Mouse (Mus musculus): ENCODE measurements at regions not wholly inside any gene's neighbourhood (a gene's known extent, or its start where the extent isn't known, plus 50 kb on each side); places are given as distances from the start of the nearest gene placed in this dataset.

DNA sequence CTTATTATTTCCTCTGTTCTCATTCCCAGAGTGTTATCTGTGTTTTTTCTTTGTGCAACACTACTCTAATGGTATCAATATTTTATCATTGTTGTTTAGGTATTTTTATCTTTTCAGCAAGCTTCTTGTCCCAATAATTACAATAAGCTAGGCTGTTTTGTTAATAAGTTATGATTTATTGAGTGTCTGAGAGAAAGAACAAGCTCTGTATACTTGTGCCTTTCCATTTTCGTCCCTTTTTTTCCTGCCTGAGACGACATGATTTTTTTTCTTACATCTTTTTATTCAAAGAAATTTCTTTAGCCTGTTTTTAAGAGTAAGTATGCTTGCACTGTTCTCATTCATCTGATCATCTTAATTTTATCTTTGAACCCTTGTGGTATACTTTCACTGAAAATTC lies 904.1 kb downstream of the A830018L16Rik start:
- no peak for DNase-seq

DNA sequence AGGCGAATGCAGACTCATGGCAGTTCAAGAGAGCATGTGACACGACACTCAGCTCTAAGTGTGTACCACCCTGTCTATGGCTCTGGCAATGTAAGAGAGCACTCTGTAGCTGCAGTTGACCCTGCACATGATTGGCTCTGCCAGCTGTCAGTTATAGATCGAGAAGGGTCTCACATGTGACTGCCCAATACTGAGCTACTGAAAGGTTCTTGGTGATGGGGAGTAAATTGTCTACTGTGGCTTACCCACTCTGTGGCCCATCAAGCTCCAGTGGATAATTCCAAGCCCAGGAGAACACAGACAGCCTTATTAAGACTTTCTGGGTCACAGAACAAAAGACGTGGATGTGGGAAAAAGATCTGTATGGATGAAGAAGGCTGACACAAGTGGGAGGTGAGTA lies 920.3 kb downstream of the A830018L16Rik start:
- DNase-seq: no peak

DNA sequence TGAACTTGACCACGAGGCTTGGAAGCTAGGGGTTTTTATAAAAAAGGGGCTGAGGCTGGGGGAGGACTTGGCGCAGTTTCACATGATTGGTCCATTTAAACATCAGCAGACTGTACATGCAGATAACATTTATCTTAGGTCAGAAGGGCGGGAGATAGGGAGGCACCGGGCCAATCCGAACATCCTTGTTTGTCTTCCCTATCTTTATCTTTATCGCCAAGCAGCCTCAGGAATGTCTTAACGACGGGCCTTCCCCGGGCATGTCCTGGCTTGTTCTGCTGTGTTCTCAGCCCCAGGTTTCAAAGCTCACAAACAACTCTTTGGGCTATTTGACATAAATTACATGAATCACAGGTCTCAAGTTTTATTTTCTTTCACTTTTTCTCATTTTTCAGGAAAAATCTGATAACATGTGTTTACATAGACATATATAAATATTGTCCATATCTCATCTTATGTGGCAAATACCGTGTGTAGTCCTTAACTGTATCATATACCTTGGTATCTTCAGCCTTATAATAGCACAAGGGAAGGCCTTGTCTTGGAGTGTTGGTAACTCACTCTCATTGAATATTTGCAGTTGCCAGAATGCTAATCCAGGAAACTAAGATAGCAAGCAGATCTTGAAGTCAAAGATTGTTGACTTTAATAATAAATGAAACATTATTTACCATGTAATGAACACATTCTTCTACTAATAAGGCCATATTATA lies 931.0 kb downstream of the A830018L16Rik start:
- no peak for DNase-seq

DNA sequence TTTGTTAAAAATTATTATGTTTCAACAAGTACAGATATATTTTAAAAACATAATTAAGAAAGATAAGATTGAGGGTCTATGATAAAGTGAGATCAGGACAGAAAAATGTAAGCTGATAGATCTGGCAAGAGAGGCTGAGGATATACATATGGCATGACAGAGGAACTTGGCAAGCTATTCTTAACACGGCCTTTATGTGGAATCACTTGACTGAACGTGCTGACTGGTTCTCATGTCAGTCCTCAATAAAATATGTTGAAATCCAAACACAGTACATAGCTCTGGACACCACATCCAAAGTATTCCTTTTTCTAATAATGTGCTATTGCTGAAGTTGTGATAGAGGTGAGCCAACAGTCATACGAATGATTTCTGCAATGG lies 931.5 kb downstream of the A830018L16Rik start:
- DNase-seq: no peak

DNA sequence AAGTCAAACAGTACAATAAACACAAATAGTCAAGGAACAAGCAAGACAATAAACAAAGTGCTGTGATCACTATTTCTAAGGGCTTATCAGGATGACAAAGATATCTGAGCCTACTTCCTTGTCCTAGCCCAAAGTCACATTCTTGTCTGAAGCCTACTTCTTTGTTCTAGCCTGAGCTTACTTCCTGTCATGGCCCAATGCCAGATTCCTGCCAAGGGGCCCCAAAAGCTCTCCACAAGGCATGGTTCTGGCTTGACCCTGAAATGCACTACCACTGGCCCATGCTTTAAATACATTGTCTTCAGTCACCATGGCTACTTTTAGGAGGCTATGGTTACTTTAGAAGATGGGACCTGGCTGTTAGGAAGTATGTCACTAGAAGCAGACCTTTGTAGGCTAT lies 940.6 kb downstream of the A830018L16Rik start:
- no peak for DNase-seq

DNA sequence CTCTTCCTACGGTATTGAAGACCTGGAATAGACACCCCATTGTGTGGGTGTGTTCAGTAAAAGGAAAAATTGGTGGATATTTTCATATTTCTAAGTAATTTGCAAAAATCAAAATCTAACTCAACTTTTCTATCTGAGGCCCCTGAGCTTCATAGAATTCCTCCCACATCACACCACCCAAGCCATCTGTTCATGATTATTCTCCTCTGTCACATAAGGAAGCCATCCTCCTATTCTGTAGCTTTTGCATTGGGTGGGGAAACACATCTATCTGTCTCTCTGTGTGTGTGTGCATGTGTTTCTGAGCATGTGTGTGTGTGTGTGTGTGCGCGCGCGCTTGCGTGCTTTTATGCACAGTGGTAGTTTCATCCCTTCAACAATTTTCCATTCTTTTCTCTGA lies 954.0 kb downstream of the A830018L16Rik start:
- no peak for DNase-seq

DNA sequence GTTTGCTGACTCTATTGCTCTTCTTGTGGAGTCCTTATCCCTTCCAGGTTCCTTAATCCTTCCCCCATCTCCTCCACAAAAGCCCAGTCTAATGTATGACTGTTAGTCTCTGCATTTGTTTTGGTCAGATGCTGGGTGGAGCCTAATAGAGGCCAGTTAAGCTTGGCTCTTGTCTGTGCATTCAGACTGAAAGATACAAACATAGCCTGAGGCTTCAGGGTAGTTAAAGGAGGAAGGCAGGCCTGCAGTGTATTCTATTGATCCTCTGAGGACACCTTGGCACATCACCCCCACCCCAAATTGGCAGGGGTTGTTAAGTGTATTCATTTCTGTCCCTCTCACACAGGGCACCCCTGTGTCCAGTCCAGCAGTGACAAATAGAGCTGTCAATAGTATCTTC lies 959.1 kb downstream of the A830018L16Rik start:
- no peak for DNase-seq

DNA sequence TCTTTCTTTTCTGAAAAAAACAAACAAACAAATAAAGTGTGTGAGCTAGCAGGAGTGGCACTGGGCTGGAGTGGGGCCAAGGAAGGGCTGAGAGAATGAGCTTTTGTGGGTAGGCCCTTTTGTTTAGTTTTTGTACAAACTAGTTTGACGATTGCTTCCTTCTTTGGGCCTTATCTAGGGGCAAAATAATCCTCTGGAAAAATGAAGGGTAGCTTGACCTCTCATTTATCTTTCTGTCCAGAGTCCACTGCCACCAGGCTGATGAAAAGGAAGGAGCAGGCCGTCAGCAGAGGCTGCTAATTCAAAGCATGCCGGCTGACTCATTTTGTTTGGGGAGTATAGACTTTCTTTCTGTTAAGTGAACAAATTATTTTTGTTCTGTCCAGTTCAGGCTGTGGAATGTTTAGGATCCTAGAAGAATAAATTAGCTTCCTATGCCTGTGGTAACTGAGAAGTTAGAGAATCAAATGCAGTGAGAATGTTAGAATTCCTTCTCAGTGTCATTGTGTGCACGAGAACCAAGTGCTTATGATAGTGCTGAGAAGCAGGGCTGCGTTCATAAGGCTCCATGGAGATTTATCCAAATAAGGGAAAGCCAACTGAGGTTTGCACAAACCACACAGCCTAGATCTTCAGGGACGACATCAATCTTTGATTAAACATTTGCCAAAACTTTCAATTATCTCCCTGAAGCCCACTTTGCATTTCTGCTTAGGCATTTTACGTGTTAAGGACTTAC lies 984.4 kb downstream of the A830018L16Rik start:
- peak; percentile 48 for DNase-seq

DNA sequence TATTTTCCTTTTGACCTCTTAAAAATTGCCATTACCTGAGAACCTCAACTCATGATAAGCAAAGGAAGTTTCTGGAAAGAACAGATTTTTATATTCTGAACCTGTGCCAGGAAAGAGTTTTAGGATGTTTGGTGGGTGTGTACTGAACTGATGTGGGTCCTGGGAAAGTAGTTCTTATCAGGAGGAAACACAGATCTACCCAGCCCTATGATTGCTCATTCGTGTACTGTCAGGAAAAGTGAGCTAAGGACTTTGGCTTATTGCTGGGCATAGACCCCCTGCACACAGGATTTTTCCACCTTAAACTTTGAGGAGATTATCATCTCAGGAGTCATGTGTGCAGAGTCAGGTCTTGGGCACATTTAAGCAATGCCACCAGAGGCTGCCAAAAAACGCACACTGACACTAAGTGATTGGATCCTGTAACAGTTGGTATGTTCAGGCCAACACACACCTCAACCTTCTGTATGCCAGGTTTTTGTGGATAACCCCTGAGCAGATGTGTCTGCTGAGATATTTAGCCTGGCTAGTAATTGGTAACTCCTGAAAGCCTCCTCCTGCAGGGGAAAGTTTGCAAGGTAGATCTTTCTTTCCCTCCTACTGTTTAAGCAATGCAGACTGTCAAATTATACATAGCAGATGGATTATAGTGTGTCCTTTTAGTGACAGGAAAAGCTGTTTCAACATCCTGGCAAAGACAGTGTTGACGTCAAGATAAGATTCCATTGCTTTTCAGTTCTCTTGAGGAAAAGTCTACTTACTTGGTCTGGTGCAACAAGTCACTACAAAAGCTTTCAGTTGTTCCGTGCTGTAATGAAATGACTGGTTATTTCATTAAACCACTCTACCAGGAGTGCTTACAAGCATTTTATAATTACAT lies 991.7 kb downstream of the A830018L16Rik start:
- DNase-seq: peak; percentile 28

DNA sequence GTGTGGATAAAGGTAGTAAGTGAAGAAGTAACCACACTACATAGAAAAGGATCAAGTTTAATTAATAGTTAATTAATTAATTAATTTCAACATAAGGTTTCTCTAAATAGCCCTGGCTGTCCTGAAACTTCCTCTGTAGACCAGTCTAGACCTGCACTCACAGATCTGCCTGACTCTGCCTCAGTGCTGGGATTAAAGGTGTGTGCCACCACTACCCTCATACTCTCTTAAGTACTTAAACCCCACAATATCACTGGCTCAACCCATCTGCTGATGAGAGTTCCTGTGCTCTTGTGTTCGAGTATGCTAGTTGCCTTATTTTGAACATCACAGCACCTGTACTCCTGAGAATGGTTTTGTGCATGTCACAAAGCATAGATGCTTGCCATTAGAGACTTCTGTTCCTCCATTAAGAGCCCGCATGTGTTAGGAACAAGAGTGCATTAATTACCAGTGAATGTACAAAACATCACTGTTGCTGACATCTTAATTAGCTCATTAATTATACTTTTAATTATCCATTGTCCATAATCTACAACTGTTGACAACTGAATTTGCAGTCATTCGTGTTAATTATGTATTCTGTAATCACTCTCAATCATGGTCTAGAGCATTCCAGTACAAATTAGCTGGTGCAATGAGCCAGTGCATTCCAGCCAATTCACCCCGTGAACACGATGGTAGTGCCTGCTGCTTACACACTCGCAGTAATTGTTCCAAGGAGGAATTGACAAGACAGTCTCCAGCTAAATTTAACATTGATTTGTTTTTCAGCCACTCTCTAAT lies 996.0 kb downstream of the A830018L16Rik start:
- DNase-seq: no peak

DNA sequence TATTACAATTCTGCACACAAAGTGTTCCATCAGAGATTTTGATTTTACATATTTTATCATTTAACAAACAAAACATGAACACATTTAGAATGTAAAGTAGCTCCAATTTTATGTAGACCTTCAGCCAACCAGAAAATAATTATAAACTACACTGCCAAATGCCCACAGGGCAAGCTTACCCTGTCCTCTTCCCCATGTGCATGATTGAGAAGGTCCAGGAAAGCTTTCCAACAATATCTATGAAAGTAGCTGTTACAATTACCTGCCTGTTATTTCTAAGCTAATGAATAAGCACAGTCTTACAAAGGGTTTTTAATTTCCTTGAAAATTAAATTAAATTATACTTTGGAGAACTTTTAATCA lies 996.6 kb downstream of the A830018L16Rik start:
- DNase-seq: no peak

DNA sequence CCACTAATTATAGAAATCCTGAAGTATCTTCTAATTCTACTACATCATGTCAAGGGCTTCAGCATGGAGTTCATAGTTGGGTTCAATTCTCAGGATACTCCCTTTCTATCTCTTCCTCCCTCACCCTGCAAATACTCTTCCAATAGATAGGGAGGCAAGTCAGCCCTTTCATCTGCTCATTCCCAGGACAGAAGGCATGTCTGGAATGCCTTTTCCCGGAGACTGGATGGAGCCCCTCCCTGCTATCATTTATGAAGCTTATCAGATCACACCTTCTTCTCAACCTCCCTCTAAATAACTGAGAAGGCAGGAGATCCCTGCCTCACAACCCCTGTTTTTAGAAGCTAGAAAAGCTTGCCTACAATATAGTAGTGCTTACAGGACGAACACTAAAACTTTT lies 1010.6 kb downstream of the A830018L16Rik start:
- DNase-seq: no peak

DNA sequence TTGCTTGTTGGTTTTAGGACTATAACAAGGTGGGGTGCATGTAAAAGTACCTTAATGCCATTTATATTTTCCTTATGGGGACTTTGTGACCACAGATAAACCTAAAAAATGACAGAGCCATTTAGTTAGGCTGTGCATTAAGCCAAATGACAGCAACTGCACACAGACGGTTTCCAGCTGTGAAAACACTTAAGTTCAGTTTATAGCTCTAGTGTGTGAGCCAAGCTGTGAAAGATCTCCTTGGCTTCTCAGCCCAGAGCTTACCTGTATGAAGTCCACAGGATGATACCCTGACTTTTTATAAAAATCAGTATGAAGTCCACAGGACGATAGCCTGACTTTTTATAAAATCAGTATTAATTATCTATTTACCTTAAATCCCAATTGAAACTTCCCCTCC lies 1024.0 kb downstream of the A830018L16Rik start:
- no peak for DNase-seq

DNA sequence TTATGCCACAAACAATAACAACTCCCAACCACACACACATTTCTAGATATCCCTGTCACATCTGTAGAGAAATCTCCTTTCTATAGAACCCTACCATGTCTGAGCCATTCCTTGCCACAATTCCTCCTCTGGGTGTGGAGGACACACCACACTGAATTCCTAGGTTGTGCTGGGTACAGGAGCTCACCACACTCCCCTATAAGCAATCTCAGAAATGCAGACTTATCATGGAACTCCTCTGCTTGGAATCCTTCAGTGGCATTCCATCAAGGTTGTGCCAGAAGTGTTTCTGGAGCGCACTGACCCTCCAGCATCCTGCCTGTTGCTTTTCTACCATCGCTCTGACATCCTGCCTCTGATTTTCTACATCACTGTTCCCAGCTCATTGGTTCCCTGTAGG lies 1052.3 kb downstream of the A830018L16Rik start:
- DNase-seq: no peak

DNA sequence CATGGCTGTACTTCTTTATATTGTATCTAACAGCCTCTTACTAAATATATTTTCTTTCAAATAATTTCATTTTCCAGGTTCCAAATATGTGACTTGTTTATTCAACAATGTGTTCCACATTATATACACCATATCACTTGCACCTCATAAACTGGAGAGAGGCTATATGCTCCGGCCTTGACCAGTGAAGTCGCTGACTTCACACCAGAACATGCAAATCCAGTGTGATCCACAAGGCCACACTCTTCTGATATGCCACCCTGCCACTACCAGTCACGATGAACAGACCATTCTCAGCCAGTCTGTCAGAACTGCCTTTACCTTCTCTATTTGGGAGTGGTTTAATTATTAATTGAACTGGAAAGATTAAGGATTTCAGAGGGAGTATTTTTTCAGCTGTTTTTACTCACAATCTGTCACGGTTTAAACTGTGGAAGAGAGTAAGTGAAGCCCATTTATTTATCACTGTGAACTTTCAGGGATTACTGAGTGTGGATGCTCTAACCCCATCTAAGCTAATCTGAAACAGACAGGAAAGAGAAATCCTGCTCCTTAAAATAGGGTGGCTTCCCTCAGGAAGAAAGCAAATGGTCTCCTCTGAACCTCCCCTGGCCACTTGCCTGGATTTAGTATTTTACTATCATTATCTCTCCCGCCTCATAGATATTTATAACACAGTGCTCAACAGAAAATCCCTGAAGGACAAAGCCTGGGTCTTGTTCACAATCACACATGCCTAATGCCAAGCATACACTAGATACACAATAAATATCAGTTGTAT lies 1065.3 kb downstream of the A830018L16Rik start:
- DNase-seq: no peak

DNA sequence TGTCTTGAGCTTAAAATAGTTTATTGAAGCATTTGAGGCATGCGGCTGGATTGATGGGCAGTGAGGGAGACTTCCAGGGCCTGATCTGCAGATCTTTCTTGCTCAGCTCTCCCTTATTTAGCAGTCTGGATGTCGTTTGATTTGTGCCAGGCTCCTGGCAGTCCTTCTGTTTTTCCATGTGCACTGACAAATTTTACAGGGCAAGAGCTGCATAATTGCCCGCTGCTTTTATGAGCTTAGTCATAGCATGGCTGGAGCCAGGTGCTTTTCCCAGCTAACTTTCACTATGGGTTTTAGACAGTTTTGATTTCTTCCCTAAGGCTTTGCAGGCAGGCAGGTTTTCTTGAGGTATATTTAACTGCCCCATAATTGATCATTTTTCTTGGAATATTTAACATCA lies 1086.5 kb downstream of the A830018L16Rik start:
- peak; percentile 6 for DNase-seq

DNA sequence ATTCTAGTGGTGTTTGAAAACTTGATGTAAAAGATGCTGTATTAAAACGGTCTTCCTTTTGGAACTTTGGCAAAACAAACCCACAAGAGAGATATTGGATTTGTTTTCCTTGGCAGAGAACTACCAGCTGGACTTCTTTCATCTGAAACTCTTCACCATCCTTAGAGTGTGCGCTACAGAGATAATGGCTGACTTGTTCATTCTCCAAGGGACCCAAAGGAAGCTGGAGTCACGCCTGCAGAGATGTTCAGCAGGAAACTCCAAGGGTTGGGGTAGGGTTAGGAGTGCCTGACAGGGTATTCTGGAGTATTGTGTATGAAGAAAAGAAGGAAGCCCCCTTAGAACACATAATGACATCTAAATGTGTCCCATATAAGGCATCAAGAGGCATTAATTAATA lies 1094.1 kb downstream of the A830018L16Rik start:
- DNase-seq: no peak

DNA sequence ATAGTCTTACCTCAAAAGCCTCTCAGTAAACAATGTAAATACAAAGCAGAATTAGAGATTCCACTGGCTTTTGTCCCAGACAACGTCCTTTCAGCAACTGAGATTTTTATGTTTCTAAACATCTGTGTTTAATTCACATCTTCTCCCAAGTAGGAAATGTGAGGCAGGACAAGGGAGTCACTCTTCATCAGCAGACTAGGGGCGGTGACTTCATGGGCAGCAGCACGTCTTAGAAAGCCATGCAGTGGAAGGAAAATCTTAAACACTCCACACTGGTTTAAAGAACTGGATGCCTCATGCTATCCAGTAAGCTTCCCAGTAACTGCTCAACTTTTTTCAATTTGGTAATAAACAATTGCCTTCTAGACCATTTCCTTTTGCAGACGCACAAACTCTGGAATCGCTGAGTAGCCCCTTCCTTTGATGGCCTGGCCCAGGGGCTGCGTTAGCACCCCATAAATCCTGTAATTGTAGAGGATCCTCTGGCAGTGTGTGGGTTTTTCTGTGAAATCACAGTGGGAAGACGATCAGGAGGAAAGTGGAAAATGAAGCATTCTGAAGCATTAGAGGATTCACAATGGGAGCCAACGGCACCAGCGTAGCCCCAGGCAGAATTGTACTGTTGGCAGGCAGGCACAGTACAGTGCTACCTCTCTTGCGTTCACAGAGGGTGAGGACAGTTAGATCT lies 1096.4 kb downstream of the A830018L16Rik start:
- no peak for DNase-seq

DNA sequence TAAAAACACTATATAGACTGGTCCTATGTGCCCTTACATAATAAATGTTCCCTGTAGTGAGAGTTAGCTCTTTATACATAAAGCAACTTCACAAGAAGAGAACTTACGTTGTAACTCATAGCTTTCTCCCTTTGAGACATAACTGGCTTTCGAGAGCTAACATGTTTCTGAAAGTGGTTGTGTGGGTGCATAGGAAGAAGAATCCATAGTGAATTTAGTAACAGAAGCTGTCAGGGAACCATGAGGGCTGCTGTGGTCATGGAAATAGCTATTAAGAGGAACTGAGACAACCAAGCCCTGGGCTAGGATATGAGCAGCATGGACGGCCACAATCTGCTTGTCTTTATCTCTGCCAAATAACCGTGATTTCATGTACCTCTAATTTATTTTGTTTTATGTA lies 1105.7 kb downstream of the A830018L16Rik start:
- DNase-seq: no peak

DNA sequence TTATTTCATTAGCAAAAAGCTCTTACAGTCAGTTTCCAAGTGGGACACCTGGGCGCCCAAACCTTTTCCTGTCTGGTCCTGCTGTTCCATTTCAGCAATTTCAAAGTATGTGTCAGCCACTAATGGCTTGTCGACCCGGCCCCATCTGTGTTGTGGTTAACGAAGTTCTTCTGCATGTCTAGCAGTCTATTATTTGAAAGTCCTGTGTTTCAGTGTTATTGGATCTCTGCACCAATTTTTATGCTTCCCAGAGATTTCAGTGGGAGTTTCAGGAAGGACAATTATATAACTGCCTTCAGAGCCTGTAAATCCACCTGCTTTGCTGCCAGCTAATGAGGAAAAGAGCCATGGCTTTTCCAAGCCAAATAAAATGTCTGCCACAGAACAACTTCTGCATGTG lies 1142.0 kb downstream of the A830018L16Rik start:
- no peak for DNase-seq
